Mouse (Mus musculus) stomach, postnatal 0 days (tissue): Measurements from ENCODE around the gene Sfrp4. TPM values are rescaled to one million over a fixed set of nuclear protein-coding genes. Genes with fewer than 3 reads are reported as not detected.
A peak's percentile ranks its signal among the peaks of the same experiment; 100 is the strongest.

Source experiments
- ATAC-seq: fragments of 200-750 bp; cut with Nextera tagmentation; 2 replicates; pipeline ENCODE4 v1.8.0; 2017; ENCODE audit not compliant: low FRiP score, low TSS enrichment
- DNase-seq: peaks from one replicate; pipeline ENCODE4 v3.0.0-alpha.2; 2016; ENCODE audit warnings: low spot score
- H3K27ac ChIP-seq: fragments of 300-500 bp; sonication (generic); replicated peaks from 2 replicates; pipeline ENCODE4 v1.5.1; 2014; ENCODE audit warnings: mild to moderate bottlenecking, control low read depth
- H3K27me3 ChIP-seq: fragments of 300-500 bp; sonication (generic); 2 replicates; pipeline ENCODE4 v1.6.1; 2014; ENCODE audit warnings: low read length; ENCODE audit not compliant: control insufficient read depth, insufficient read depth
- H3K36me3 ChIP-seq: fragments of 300-500 bp; sonication (generic); 2 replicates; pipeline ENCODE4 v1.6.1; 2014; ENCODE audit warnings: low read length, mixed read lengths; ENCODE audit not compliant: control insufficient read depth, insufficient read depth
- H3K4me1 ChIP-seq: fragments of 300-500 bp; sonication (generic); replicated peaks from 2 replicates; pipeline ENCODE4 v1.6.1; 2014; ENCODE audit warnings: antibody characterized with exemption; ENCODE audit not compliant: control insufficient read depth, insufficient read depth
- H3K4me2 ChIP-seq: fragments of 300-500 bp; sonication (generic); replicated peaks from 2 replicates; pipeline ENCODE4 v1.6.1; 2014; ENCODE audit warnings: low read depth, mild to moderate bottlenecking, control low read depth, moderate library complexity
- H3K4me3 ChIP-seq: fragments of 300-500 bp; sonication (generic); 2 replicates; pipeline ENCODE4 v1.5.1; 2014; ENCODE audit warnings: low read depth, low read length, control low read depth
- H3K9ac ChIP-seq: fragments of 300-500 bp; sonication (generic); 2 replicates; pipeline ENCODE4 v1.6.1; 2014; ENCODE audit warnings: mild to moderate bottlenecking, low read length, control low read depth, mixed read lengths
- H3K9me3 ChIP-seq: fragments of 300-500 bp; sonication (generic); 2 replicates; pipeline ENCODE4 v1.6.1; 2016; ENCODE audit warnings: low read length; ENCODE audit not compliant: control insufficient read depth
- CTCF ChIP-seq: IDR thresholded peaks from 2 replicates; pipeline ENCODE4 v1.5.1; 2016; ENCODE audit warnings: antibody characterized with exemption, low read depth, mild to moderate bottlenecking, moderate library complexity
- EP300 ChIP-seq: optimal IDR thresholded peaks from 2 replicates; pipeline ENCODE3; 2016; ENCODE audit warnings: antibody characterized with exemption
- WGBS: fragments of 180-500 bp; shearing (Covaris S2); extraction: QIAGEN DNeasy Blood & Tissue Kit; methylation state at CpG from one replicate; pipeline ENCODE4 v1.1.7; 2014; 5-methylcytosine and 5-hydroxymethylcytosine counted together
- polyA plus RNA-seq: library from polyadenylated mRNA; unstranded; fragments of >200 nt; fragmentation: Nextera tagmentation; extraction: Ambion mirVana; gene quantifications from 2 replicates; pipeline ENCODE4 v1.2.1, GENCODE M21; 2015

Sfrp4 gene
- polyA plus RNA-seq, 1 experiment from 2014 or later, result 8.4 TPM

- Histone ChIP-seq H3K4me2 (no peak overlapping the region), H3K27ac (no peak overlapping the region), H3K4me3 (no peak overlapping the region), H3K27me3 (no peaks in the 10 kb centered on the region), H3K36me3 (no peaks in the 10 kb centered on the region), H3K9me3 (no peaks in the 10 kb centered on the region), H3K4me1 (no peaks in the 10 kb centered on the region), H3K9ac (no peak overlapping the region)
- DNase-seq (no peak), ATAC-seq (no peak)
- TF ChIP-seq EP300 (no peak), CTCF (no peak)
- WGBS, result 30% methylated on average over 1 of the region's 1 CpGs
Observed at GRCm38 (mm10) chr13:19643519-19643918, 20.6 kb downstream of the Sfrp4 start.

- Histone ChIP-seq H3K4me2 (no peak overlapping the region), H3K27ac (no peak overlapping the region), H3K9me3 (no peaks in the 10 kb centered on the region), H3K9ac (no peak overlapping the region), H3K36me3 (no peaks in the 10 kb centered on the region), H3K27me3 (no peaks in the 10 kb centered on the region), H3K4me1 (no peaks in the 10 kb centered on the region), H3K4me3 (no peak overlapping the region)
- no peak for DNase-seq
- 66% methylated on average over 2 of the region's 2 CpGs for WGBS
- no peak for TF ChIP-seq EP300
- peak; percentile 50 for TF ChIP-seq CTCF
- ATAC-seq, result no peak
Observed at GRCm38 (mm10) chr13:19644225-19644624, 21.3 kb downstream of the Sfrp4 start.

GRCm38 (mm10) chr13:19649824-19650223 is 26.9 kb downstream of the Sfrp4 start:
- DNase-seq, result no peak
- 91% methylated on average over 2 of the region's 2 CpGs for WGBS
- no peak overlapping the region for H3K27ac ChIP-seq
- no peaks in the 10 kb centered on the region for H3K4me1 ChIP-seq
- H3K9me3 ChIP-seq, result no peaks in the 10 kb centered on the region
- H3K27me3 ChIP-seq, result no peaks in the 10 kb centered on the region
- no peak for ATAC-seq
- no peak overlapping the region for H3K4me2 ChIP-seq
- TF ChIP-seq EP300 (no peak), CTCF (no peak)
- H3K9ac ChIP-seq, result no peak overlapping the region
- H3K4me3 ChIP-seq, result no peak overlapping the region
- no peaks in the 10 kb centered on the region for H3K36me3 ChIP-seq

- Histone ChIP-seq H3K27ac (no peak overlapping the region), H3K4me3 (no peak overlapping the region), H3K36me3 (no peaks in the 10 kb centered on the region), H3K9ac (no peak overlapping the region), H3K9me3 (no peaks in the 10 kb centered on the region), H3K27me3 (no peaks in the 10 kb centered on the region), H3K4me2 (no peak overlapping the region), H3K4me1 (no peaks in the 10 kb centered on the region)
- no peak for DNase-seq
- WGBS, result 85% methylated on average over 2 of the region's 2 CpGs
- TF ChIP-seq CTCF (no peak), EP300 (no peak)
- ATAC-seq, result no peak
Observed at GRCm38 (mm10) chr13:19652405-19652804, 29.5 kb downstream of the Sfrp4 start.

- 71% methylated on average over 4 of the region's 4 CpGs for WGBS
- TF ChIP-seq EP300 (no peak), CTCF (no peak)
Observed at GRCm38 (mm10) chr13:19668355-19669140, 45.6 kb downstream of the Sfrp4 start.

GRCm38 (mm10) chr13:19674025-19674424 is 51.1 kb downstream of the Sfrp4 start:
- H3K27ac ChIP-seq, result no peak overlapping the region
- ATAC-seq (no peak), DNase-seq (no peak)
- no peak overlapping the region for H3K4me3 ChIP-seq
- no peaks in the 10 kb centered on the region for H3K9me3 ChIP-seq
- no peaks in the 10 kb centered on the region for H3K36me3 ChIP-seq
- no peaks in the 10 kb centered on the region for H3K4me1 ChIP-seq
- WGBS, result 75% methylated on average over 3 of the region's 3 CpGs
- TF ChIP-seq CTCF (no peak), EP300 (no peak)
- H3K4me2 ChIP-seq, result no peak overlapping the region
- H3K9ac ChIP-seq, result no peak overlapping the region
- H3K27me3 ChIP-seq, result no peaks in the 10 kb centered on the region

More at GRCm38 (mm10) chr13:19668355-19669140, 45.6 kb downstream of the Sfrp4 start:
- Histone ChIP-seq H3K4me1 (no peaks in the 10 kb centered on the region), H3K36me3 (no peaks in the 10 kb centered on the region), H3K27ac (no peak overlapping the region), H3K27me3 (no peaks in the 10 kb centered on the region), H3K4me2 (no peak overlapping the region), H3K4me3 (no peak overlapping the region), H3K9ac (no peak overlapping the region), H3K9me3 (no peaks in the 10 kb centered on the region)
- no peak for ATAC-seq
- DNase-seq, result no peak
